Mouse (Mus musculus): Measurements from ENCODE around the gene Rps6kb2. TPM values are rescaled to one million over a fixed set of nuclear protein-coding genes. Genes with fewer than 3 reads are reported as not detected.
A peak's percentile ranks its signal among the peaks of the same experiment; 100 is the strongest.

Rps6kb2 gene
- polyA plus RNA-seq (2014; fragmentation: Nextera tagmentation; extraction: Ambion mirVana): 42.2 and 45.7 TPM in 2 replicates

GRCm38 (mm10) chr19:4162646-4163542 is at the start of gene Rps6kb2:
Gene Rps6kb2 (minus strand): TSS chr19:4163354.
- H3K4me2 ChIP-seq (replicated peaks; ENCODE audit: low read depth, low read length): peak within 1 kb of the TSS; percentile 86
- H3K9me3 ChIP-seq (ENCODE audit: control insufficient read depth, low read length): no peaks in the 10 kb centered on the region
- DNase-seq (ENCODE audit: low spot score) (peak; percentile 97), ATAC-seq (ENCODE audit: low FRiP score) (peak; percentile 92)
- peak within 1 kb of the TSS; percentile 77 for H3K4me3 ChIP-seq (ENCODE audit: low read depth, low read length)
- no peaks in the 10 kb centered on the region for H3K27me3 ChIP-seq (ENCODE audit: control insufficient read depth, insufficient read depth, low read length)
- 8% methylated on average over 42 of the region's 42 CpGs for WGBS
- peaks cover 5% of the 10 kb centered on the region; the same call in 1 of the 2 replicates for H3K4me1 ChIP-seq (replicated peaks; ENCODE audit: control insufficient read depth, insufficient read depth, low read length)
- H3K9ac ChIP-seq (ENCODE audit: low read depth, low read length): peak within 1 kb of the TSS; percentile 65
- peak within 1 kb of the TSS; percentile 51 for H3K27ac ChIP-seq (ENCODE audit: low read depth, low read length)
- H3K36me3 ChIP-seq (ENCODE audit: control insufficient read depth, insufficient read depth, low read length): peaks cover 8% of the 10 kb centered on the region; the same call in 1 of the 2 replicates

DNA sequence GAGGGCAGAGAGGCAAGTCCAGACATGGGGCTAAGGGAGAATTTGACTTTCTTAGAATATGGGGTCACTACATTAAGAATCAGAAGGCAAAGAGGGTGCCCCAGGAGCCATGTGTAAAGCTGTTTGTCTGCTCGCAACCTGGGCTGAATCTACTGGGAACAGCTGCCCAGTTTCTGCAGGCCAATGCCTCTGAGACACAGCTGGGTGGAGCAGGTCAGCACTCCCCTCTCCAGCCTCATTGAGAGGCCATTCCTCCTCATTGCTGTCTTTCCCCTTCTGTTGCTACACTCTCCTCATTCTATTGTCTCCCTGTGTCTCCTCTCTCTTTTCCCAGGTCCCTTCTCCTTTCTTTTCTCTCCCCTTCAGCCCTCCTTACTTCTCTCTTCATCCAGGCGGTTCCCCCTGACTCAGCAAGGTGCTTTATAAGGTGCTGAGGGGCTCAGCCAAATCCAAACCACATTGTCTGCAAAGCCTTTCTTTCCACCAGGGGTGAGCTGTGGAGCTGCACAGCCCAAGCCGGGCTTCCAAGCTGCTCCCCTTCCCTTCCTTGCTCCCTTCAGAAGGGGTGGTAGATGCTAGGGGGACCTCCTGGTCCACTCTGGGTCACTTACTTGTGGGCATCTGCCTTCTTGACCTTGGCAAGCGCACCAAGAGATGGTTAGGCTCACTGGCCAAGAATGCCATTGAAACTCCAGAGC is 48.9 kb upstream of the Rps6kb2 start:
- Histone ChIP-seq H3K27me3 (ENCODE audit: control insufficient read depth, insufficient read depth, low read length) (peaks cover 42% of the 10 kb centered on the region), H3K9ac (ENCODE audit: low read depth, low read length) (no peak overlapping the region), H3K9me3 (ENCODE audit: control insufficient read depth, low read length) (no peaks in the 10 kb centered on the region), H3K4me3 (ENCODE audit: low read depth, low read length) (no peak overlapping the region), H3K27ac (ENCODE audit: low read depth, low read length) (no peak overlapping the region), H3K36me3 (ENCODE audit: control insufficient read depth, insufficient read depth, low read length) (no peaks in the 10 kb centered on the region), H3K4me2 (replicated peaks; ENCODE audit: low read depth, low read length) (no peak overlapping the region), H3K4me1 (replicated peaks; ENCODE audit: control insufficient read depth, insufficient read depth, low read length) (peaks cover 11% of the 10 kb centered on the region)
- ATAC-seq (ENCODE audit: low FRiP score): no peak
- DNase-seq (ENCODE audit: low spot score): no peak
- WGBS: 23% methylated on average over 4 of the region's 4 CpGs

- no peaks in the 10 kb centered on the region for H3K9me3 ChIP-seq (ENCODE audit: control insufficient read depth, low read length)
- H3K4me2 ChIP-seq (replicated peaks; ENCODE audit: low read depth, low read length): no peak overlapping the region
- peaks cover 2% of the 10 kb centered on the region for H3K4me1 ChIP-seq (replicated peaks; ENCODE audit: control insufficient read depth, insufficient read depth, low read length)
- DNase-seq (ENCODE audit: low spot score) (no peak), ATAC-seq (ENCODE audit: low FRiP score) (no peak)
- H3K27me3 ChIP-seq (ENCODE audit: control insufficient read depth, insufficient read depth, low read length): peaks cover 15% of the 10 kb centered on the region
- 74% methylated on average over 5 of the region's 5 CpGs for WGBS
- no peak overlapping the region for H3K4me3 ChIP-seq (ENCODE audit: low read depth, low read length)
- H3K36me3 ChIP-seq (ENCODE audit: control insufficient read depth, insufficient read depth, low read length): no peaks in the 10 kb centered on the region
- no peak overlapping the region for H3K27ac ChIP-seq (ENCODE audit: low read depth, low read length)
- no peak overlapping the region for H3K9ac ChIP-seq (ENCODE audit: low read depth, low read length)
Observed at GRCm38 (mm10) chr19:4208563-4208962, 45.4 kb upstream of the Rps6kb2 start.

DNA sequence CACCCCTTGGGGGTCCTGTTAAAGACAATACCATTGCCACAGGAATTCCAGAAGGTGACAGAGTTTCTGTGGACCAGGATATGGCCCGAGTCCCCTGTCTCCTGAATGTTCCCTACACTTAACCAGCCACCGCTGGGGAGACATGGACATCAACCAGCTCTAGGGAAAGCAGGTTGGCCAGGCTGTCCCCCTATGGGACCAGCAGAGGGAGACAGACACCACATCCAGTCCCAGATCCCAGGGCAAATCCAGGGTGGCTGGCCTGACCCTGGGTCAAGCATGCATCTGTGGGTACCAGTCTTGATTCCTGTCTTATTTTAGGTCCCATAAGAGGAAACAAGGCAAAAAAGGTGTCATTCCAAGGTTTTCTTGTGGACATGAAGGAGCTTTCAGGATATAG is 43.8 kb upstream of the Rps6kb2 start:
- H3K27me3 ChIP-seq (ENCODE audit: control insufficient read depth, insufficient read depth, low read length): no peaks in the 10 kb centered on the region; the same call in none of the 2 replicates
- no peak overlapping the region for H3K27ac ChIP-seq (ENCODE audit: low read depth, low read length)
- WGBS: 6% methylated on average over 2 of the region's 2 CpGs
- no peak overlapping the region for H3K4me3 ChIP-seq (ENCODE audit: low read depth, low read length)
- no peaks in the 10 kb centered on the region for H3K9me3 ChIP-seq (ENCODE audit: control insufficient read depth, low read length)
- peaks cover 4% of the 10 kb centered on the region for H3K4me1 ChIP-seq (replicated peaks; ENCODE audit: control insufficient read depth, insufficient read depth, low read length)
- H3K36me3 ChIP-seq (ENCODE audit: control insufficient read depth, insufficient read depth, low read length): no peaks in the 10 kb centered on the region
- DNase-seq (ENCODE audit: low spot score): peak; percentile 78
- no peak for ATAC-seq (ENCODE audit: low FRiP score)
- H3K9ac ChIP-seq (ENCODE audit: low read depth, low read length): no peak overlapping the region
- H3K4me2 ChIP-seq (replicated peaks; ENCODE audit: low read depth, low read length): no peak overlapping the region

- WGBS: 74% methylated on average over 4 of the region's 4 CpGs
- H3K9ac ChIP-seq (ENCODE audit: low read depth, low read length): no peak overlapping the region
- H3K4me2 ChIP-seq (replicated peaks; ENCODE audit: low read depth, low read length): no peak overlapping the region
- H3K27ac ChIP-seq (ENCODE audit: low read depth, low read length): no peak overlapping the region
- no peaks in the 10 kb centered on the region for H3K36me3 ChIP-seq (ENCODE audit: control insufficient read depth, insufficient read depth, low read length)
- no peak overlapping the region for H3K4me3 ChIP-seq (ENCODE audit: low read depth, low read length)
- no peak for ATAC-seq (ENCODE audit: low FRiP score)
- H3K9me3 ChIP-seq (ENCODE audit: control insufficient read depth, low read length): no peaks in the 10 kb centered on the region
- no peak for DNase-seq (ENCODE audit: low spot score)
- H3K4me1 ChIP-seq (replicated peaks; ENCODE audit: control insufficient read depth, insufficient read depth, low read length): peaks cover 13% of the 10 kb centered on the region
- no peaks in the 10 kb centered on the region; the same call in none of the 2 replicates for H3K27me3 ChIP-seq (ENCODE audit: control insufficient read depth, insufficient read depth, low read length)
Observed at GRCm38 (mm10) chr19:4204889-4205288, 41.7 kb upstream of the Rps6kb2 start.

- WGBS: 67% methylated on average over 13 of the region's 13 CpGs
- no peak for ATAC-seq (ENCODE audit: low FRiP score)
- DNase-seq (ENCODE audit: low spot score): no peak
Observed at GRCm38 (mm10) chr19:4203604-4204326, 40.6 kb upstream of the Rps6kb2 start.

GRCm38 (mm10) chr19:4203148-4203547 is 40.0 kb upstream of the Rps6kb2 start:
- Histone ChIP-seq H3K4me2 (replicated peaks; ENCODE audit: low read depth, low read length) (no peak overlapping the region), H3K27me3 (ENCODE audit: control insufficient read depth, insufficient read depth, low read length) (no peaks in the 10 kb centered on the region; the same call in none of the 2 replicates), H3K9ac (ENCODE audit: low read depth, low read length) (no peak overlapping the region), H3K36me3 (ENCODE audit: control insufficient read depth, insufficient read depth, low read length) (no peaks in the 10 kb centered on the region), H3K4me1 (replicated peaks; ENCODE audit: control insufficient read depth, insufficient read depth, low read length) (peaks cover 13% of the 10 kb centered on the region), H3K9me3 (ENCODE audit: control insufficient read depth, low read length) (no peaks in the 10 kb centered on the region), H3K4me3 (ENCODE audit: low read depth, low read length) (no peak overlapping the region), H3K27ac (ENCODE audit: low read depth, low read length) (no peak overlapping the region)
- ATAC-seq (ENCODE audit: low FRiP score) (no peak), DNase-seq (ENCODE audit: low spot score) (no peak)
- WGBS: 72% methylated on average over 3 of the region's 3 CpGs

More at GRCm38 (mm10) chr19:4203604-4204326, 40.6 kb upstream of the Rps6kb2 start:
- Histone ChIP-seq H3K4me2 (replicated peaks; ENCODE audit: low read depth, low read length) (no peak overlapping the region), H3K4me3 (ENCODE audit: low read depth, low read length) (no peak overlapping the region), H3K27me3 (ENCODE audit: control insufficient read depth, insufficient read depth, low read length) (no peaks in the 10 kb centered on the region; the same call in none of the 2 replicates), H3K9me3 (ENCODE audit: control insufficient read depth, low read length) (no peaks in the 10 kb centered on the region), H3K27ac (ENCODE audit: low read depth, low read length) (no peak overlapping the region), H3K36me3 (ENCODE audit: control insufficient read depth, insufficient read depth, low read length) (no peaks in the 10 kb centered on the region), H3K4me1 (replicated peaks; ENCODE audit: control insufficient read depth, insufficient read depth, low read length) (peaks cover 13% of the 10 kb centered on the region), H3K9ac (ENCODE audit: low read depth, low read length) (no peak overlapping the region)

GRCm38 (mm10) chr19:4202149-4202548 is 39.0 kb upstream of the Rps6kb2 start:
- peak; percentile 31 for ATAC-seq (ENCODE audit: low FRiP score)
- no peaks in the 10 kb centered on the region for H3K9me3 ChIP-seq (ENCODE audit: control insufficient read depth, low read length)
- peak overlapping the region; percentile 80 for H3K9ac ChIP-seq (ENCODE audit: low read depth, low read length)
- H3K4me3 ChIP-seq (ENCODE audit: low read depth, low read length): peak overlapping the region; percentile 68
- DNase-seq (ENCODE audit: low spot score): no peak
- H3K36me3 ChIP-seq (ENCODE audit: control insufficient read depth, insufficient read depth, low read length): no peaks in the 10 kb centered on the region
- peak overlapping the region; percentile 97 for H3K4me2 ChIP-seq (replicated peaks; ENCODE audit: low read depth, low read length)
- WGBS: 33% methylated on average over 7 of the region's 7 CpGs
- peaks cover 13% of the 10 kb centered on the region for H3K4me1 ChIP-seq (replicated peaks; ENCODE audit: control insufficient read depth, insufficient read depth, low read length)
- H3K27me3 ChIP-seq (ENCODE audit: control insufficient read depth, insufficient read depth, low read length): no peaks in the 10 kb centered on the region; the same call in none of the 2 replicates
- no peak overlapping the region for H3K27ac ChIP-seq (ENCODE audit: low read depth, low read length)

Data from hindbrain, embryonic 11.5 days (tissue).